Comparison of ENCODE assay signal across 27 mouse cellular contexts in the genomic region with DNA sequence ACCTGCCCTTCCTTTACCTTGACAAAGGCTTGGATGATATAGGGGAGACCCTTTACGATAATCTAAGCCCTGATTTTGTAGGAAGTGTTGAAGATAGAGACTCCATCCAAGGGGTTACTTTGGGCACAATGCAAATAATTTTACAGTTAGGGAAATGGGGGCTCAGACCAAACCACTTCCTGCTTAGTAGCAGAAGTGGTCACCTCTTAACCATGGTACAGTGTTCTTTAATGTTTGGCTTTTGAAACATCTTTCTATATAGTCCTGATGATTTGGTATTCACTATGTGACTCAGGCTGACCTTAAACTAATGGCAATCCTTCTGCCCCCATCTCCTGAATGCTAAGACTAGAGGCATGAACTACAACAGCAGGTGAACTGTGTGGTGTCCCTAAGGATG. TPM values are rescaled to one million over a fixed set of nuclear protein-coding genes. Genes with fewer than 3 reads are reported as not detected.
"Had no signal": no experiment of that assay in that cellular context is flagged by ENCODE, and none has a peak within 500 bp of the region (broad histone marks: within the 10 kb centered on the region; RNA-seq: fewer than 3 reads in every experiment).

No protein-coding gene starts in this region.

- H3K4me3 ChIP-seq: heart, embryonic 10.5 days; heart, embryonic 12.5 days; hindbrain, embryonic 10.5 days; hindbrain, embryonic 12.5 days; layer of hippocampus, adult 2 months; left cerebral cortex, adult 2 months; limb, embryonic 10.5 days; limb, embryonic 12.5 days had no signal

- H3K9ac ChIP-seq: heart, embryonic 12.5 days; hindbrain, embryonic 12.5 days; hindbrain, embryonic 14.5 days; limb, embryonic 12.5 days had no signal

- ATAC-seq: inflammation-experienced regulatory T-cells, adult 6 months; intestine, postnatal 0 days had no signal

- H3K36me3 ChIP-seq: heart, embryonic 10.5 days; heart, embryonic 12.5 days; hindbrain, embryonic 10.5 days; hindbrain, embryonic 12.5 days; limb, embryonic 10.5 days; limb, embryonic 12.5 days had no signal

- DNase-seq: gastrocnemius, postnatal 14 days; gastrocnemius, postnatal 36 days; heart, adult 18-20 months; heart, postnatal 10 days; heart, postnatal 4 days; kidney, adult 18-20 months; kidney, adult 8-10 months; kidney, postnatal 10 days; kidney, postnatal 25 days; kidney, postnatal 4 days; liver had no signal

- H3K4me2 ChIP-seq: heart, embryonic 12.5 days; hindbrain, embryonic 12.5 days; hindbrain, embryonic 14.5 days; limb, embryonic 12.5 days; liver, embryonic 11.5 days had no signal

- H3K9me3 ChIP-seq: heart, embryonic 10.5 days; heart, embryonic 12.5 days; hindbrain, embryonic 10.5 days; hindbrain, embryonic 12.5 days; limb, embryonic 10.5 days; limb, embryonic 12.5 days had no signal

- H3K27me3 ChIP-seq: heart, embryonic 12.5 days; hindbrain, embryonic 12.5 days; limb, embryonic 12.5 days had no signal

- H3K4me1 ChIP-seq: heart, embryonic 10.5 days; heart, embryonic 12.5 days; hindbrain, embryonic 10.5 days; hindbrain, embryonic 12.5 days; limb, embryonic 10.5 days; limb, embryonic 12.5 days had no signal

- H3K27ac ChIP-seq: heart, embryonic 10.5 days; hindbrain, embryonic 12.5 days; hindbrain, embryonic 14.5 days; layer of hippocampus, adult 2 months; left cerebral cortex, adult 2 months; limb, embryonic 10.5 days; limb, embryonic 12.5 days had no signal

RNA-seq across cellular contexts. Expression of a gene that starts 50.5 kb away (rescaled TPM):
- total RNA-seq: gastrocnemius, adult 18-20 months; gastrocnemius, adult 8-10 months; gastrocnemius, postnatal 36 days; heart, adult 18-20 months had no signal
- polyA plus RNA-seq: heart, embryonic 14.5 days; inflammation-experienced regulatory T-cells, adult 6 months; kidney, embryonic 16.5 days had no signal
